Mouse (Mus musculus) colon, adult 2 months (tissue): ENCODE measurements around the gene Gins2. TPM values are rescaled to one million over a fixed set of nuclear protein-coding genes. Genes with fewer than 3 reads are reported as not detected.

Experiments
- polyA plus RNA-seq: library from polyadenylated mRNA; depleted of rRNA; stranded (reverse); fragments of >200 nt; gene quantifications from 2 replicates; pipeline ENCODE4 v1.2.3, GENCODE M21; 2012; rRNA removed

The Gins2 gene
- polyA plus RNA-seq, result 23.6 and 25.5 TPM in 2 replicates

DNA sequence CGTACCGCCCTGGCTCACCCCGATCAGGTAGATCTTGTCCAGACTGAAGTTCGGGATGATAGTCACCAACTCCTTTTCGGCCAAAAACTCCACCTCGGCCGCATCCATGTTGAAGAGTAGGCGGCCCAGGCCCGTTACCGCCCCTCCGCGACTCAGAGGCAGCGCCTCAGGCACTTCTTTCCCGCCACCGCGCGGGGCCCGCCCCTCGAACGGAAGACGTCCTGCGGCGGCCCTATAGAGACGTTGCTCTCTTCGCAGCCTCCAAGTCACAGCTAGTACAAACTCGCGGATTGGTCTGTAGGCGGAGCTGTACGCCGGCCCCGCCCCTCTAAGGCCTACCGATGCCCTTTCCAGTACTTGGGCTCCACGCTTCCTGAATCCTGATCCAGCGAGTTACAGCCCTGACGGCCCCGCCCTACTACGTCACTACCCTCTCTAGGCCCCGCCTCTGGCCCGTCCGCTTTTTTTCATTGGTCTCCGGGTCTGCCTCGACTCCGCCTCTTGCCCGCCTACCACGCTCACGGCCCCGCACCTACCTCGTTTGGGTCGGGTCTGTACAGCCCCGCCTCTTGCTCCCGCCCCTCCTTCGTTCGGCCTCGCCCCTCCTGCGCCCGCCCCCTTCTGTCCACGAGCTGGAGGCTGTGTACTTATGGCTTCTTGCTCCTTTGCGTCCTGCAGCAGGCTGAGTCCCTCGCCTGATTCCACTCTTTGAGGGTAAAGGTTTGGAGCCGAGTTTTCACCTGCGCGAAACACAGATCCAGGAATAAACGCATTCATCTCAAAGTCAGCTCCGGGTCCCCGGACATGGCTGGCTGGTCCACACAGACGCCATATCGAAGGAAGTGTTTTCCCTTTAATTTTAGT lies at the start of gene Gins2:
Gene Gins2, minus strand, starts transcription at position 397 of the 864 bp plus-strand sequence.

Other genes starting within 250 kb of the Gins2 start
- gene 1190005I06Rik, start 58.3 kb upstream of the Gins2 start, polyA plus RNA-seq, result 5.9 and 9.7 TPM in 2 replicates
- 3.2 TPM in 1 of 2 replicates, not detected in the other for gene Gm27021, start 78.8 kb upstream of the Gins2 start, polyA plus RNA-seq
- 1,471 and 1,689 TPM in 2 replicates for gene Cox4i1, start 78.9 kb upstream of the Gins2 start, polyA plus RNA-seq
- 80.8 and 99.7 TPM in 2 replicates for gene Emc8, start 79.3 kb upstream of the Gins2 start, polyA plus RNA-seq
- 57.2 and 65.8 TPM in 2 replicates for gene Irf8, start 147.1 kb upstream of the Gins2 start, polyA plus RNA-seq